Mouse (Mus musculus): Measurements from ENCODE around the gene Lhx5. TPM values are rescaled to one million over a fixed set of nuclear protein-coding genes. Genes with fewer than 3 reads are reported as not detected.
A peak's percentile ranks its signal among the peaks of the same experiment; 100 is the strongest.

Lhx5 gene
- polyA plus RNA-seq, 1 experiment, result not detected

DNA sequence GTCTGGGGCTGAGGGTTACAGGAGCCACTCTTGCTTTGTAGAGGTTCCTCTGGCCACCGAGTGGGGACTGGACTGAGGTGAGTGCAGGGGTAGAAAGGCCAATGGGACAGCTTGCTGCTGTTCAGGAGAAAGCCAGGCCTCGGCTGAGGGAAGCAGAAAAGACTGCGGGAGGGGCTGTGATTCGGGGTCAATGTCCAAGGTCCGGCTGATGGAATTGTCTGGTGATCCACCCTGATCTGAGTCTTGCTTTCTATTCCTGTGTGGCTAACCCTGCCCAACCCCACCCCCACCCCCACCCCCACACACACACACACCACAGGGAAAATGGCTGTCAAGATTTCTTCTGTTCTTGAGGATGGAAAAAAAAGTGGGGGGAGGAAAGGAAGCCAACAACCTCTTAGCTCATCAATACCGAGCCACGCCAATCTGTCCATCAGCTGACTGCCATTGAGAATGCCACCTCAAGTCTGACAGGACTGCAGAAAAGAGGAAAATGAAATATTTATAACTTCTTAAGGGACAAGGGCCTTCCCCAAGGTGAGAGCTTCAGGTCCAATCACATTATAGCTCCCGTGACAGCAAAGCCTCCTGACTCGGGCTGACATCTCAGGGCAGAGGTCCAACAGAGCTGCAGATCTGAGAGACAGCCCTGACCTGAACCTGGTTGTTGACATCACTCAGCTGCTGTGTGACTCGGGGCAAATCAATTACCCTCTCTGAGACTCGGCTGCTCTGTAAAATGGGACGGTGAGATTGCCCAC lies 26.5 kb upstream of the Lhx5 start:
- Histone ChIP-seq H3K36me3 (ENCODE audit: control insufficient read depth, insufficient read depth, low read length) (no peaks in the 10 kb centered on the region), H3K4me3 (ENCODE audit: insufficient read depth, low read depth, low read length) (no peak overlapping the region), H3K4me1 (ENCODE audit: control insufficient read depth, insufficient read depth, low read length) (no peaks in the 10 kb centered on the region), H3K27me3 (replicated peaks; ENCODE audit: control insufficient read depth, insufficient read depth, low read length) (no peaks in the 10 kb centered on the region), H3K27ac (ENCODE audit: insufficient read depth, low read depth, low read length) (no peak overlapping the region)
- DNase-seq, result peak; percentile 77
- WGBS, result 63% methylated on average over 12 of the region's 12 CpGs
- TF ChIP-seq CTCF (conservative IDR thresholded peaks at IDR 0.05; ENCODE audit: insufficient read depth, insufficient read length, low read depth, low read length) (no peak), POLR2A (IDR thresholded peaks at IDR 0.05; ENCODE audit: low read depth, low read length) (no peak)

DNA sequence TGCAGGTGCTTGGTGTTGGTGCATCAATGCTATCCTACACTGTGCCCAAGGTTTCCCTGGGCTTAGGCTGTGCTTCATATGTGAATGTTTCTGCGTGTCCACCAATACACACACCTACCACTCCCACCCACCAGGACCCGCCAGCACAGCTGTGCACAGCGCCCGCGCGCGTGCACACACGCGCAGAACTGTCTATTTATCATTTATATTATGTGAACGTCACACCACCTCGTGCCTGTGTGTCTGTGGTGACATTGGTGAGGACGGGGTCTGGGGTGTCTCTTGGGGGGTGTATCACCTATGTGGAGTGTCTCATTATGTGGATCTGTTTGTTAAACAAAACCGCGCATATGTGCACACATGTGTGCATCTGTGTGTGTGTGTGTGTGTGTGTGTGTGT lies 22.6 kb upstream of the Lhx5 start:
- TF ChIP-seq CTCF (conservative IDR thresholded peaks at IDR 0.05; ENCODE audit: insufficient read depth, insufficient read length, low read depth, low read length) (no peak), POLR2A (IDR thresholded peaks at IDR 0.05; ENCODE audit: low read depth, low read length) (no peak)
- Histone ChIP-seq H3K36me3 (ENCODE audit: control insufficient read depth, insufficient read depth, low read length) (no peaks in the 10 kb centered on the region), H3K27me3 (replicated peaks; ENCODE audit: control insufficient read depth, insufficient read depth, low read length) (no peaks in the 10 kb centered on the region), H3K27ac (ENCODE audit: insufficient read depth, low read depth, low read length) (no peak overlapping the region), H3K4me1 (ENCODE audit: control insufficient read depth, insufficient read depth, low read length) (no peaks in the 10 kb centered on the region), H3K4me3 (ENCODE audit: insufficient read depth, low read depth, low read length) (no peak overlapping the region)
- DNase-seq, result no peak
- WGBS, result 68% methylated on average over 14 of the region's 14 CpGs

DNA sequence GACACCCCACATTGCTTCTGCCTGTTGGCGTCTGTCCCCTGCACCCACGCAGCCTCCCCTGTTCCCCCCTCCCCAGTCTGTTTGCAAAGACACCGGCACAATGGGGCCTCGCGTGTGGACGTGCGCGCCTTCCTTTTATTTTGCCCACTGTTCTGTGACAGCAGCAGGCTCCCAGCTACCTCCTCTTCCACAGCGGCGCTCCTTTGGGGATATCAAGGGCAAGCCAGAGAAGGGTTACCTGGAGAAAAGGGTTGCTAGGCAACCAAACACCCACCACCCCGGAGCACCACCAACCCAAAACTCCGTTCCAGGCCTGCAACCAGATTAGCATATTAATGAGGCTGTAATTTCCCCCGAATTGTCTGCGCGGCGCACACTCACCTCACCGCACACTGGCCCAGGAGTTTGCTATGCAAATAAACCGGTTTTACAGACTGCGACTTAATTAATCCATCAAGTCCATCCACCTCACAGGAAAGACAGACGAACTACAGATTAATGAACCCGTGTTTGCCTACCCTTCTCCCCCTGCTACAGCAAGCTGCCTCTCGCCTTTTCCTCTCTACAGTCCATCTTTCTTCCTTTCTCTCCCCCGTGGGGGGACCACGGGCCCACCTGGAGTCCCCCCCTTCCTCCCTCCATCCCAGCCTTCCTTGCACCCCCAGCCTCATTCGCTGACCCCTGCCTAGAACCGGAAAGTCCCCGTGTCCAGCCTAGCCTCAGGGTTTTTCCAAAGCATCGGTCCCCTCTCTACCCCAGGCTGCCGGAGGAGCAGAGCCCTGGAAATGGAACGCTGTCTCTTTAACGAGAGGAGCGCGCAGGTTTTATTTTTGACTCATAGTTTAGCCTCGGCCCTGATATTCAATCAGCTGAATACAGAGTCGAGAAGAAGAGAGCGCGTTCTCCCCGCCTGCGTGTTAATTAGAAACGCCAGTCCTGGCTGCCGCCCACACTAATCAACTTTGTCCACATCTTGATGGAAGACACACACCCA lies 21.8 kb upstream of the Lhx5 start:
- TF ChIP-seq POLR2A (IDR thresholded peaks at IDR 0.05; ENCODE audit: low read depth, low read length), result no peak
- TF ChIP-seq CTCF (conservative IDR thresholded peaks at IDR 0.05; ENCODE audit: insufficient read depth, insufficient read length, low read depth, low read length), result no peak
- no peak overlapping the region for H3K27ac ChIP-seq (ENCODE audit: insufficient read depth, low read depth, low read length)
- no peak overlapping the region for H3K4me3 ChIP-seq (ENCODE audit: insufficient read depth, low read depth, low read length)
- DNase-seq, result no peak
- 2% methylated on average over 41 of the region's 41 CpGs for WGBS
- H3K36me3 ChIP-seq (ENCODE audit: control insufficient read depth, insufficient read depth, low read length), result no peaks in the 10 kb centered on the region
- no peaks in the 10 kb centered on the region for H3K27me3 ChIP-seq (replicated peaks; ENCODE audit: control insufficient read depth, insufficient read depth, low read length)
- no peaks in the 10 kb centered on the region for H3K4me1 ChIP-seq (ENCODE audit: control insufficient read depth, insufficient read depth, low read length)

DNA sequence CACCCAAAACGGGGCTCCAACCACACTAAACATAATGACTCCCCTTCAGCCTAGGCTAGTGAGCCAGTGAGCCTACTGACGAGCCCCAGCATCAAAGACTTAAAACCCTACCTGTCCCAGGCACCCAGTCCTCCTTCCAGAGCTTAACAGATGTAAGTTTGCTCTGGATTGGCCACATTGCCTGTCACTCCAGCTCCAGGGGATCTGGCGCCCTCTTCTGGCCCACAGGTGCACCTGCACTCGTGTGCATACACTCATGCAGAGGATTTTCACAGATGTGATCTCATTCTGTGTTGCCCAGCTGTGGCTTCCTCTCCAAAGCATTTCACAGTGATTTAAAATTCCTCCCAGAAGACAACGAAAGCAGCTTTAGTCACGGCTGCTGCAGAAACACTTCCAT lies 18.1 kb upstream of the Lhx5 start:
- 83% methylated on average over 6 of the region's 6 CpGs for WGBS
- Histone ChIP-seq H3K4me1 (ENCODE audit: control insufficient read depth, insufficient read depth, low read length) (no peaks in the 10 kb centered on the region), H3K4me3 (ENCODE audit: insufficient read depth, low read depth, low read length) (no peak overlapping the region), H3K27me3 (replicated peaks; ENCODE audit: control insufficient read depth, insufficient read depth, low read length) (no peaks in the 10 kb centered on the region), H3K27ac (ENCODE audit: insufficient read depth, low read depth, low read length) (no peak overlapping the region), H3K36me3 (ENCODE audit: control insufficient read depth, insufficient read depth, low read length) (no peaks in the 10 kb centered on the region)
- no peak for TF ChIP-seq POLR2A (IDR thresholded peaks at IDR 0.05; ENCODE audit: low read depth, low read length)
- TF ChIP-seq CTCF (conservative IDR thresholded peaks at IDR 0.05; ENCODE audit: insufficient read depth, insufficient read length, low read depth, low read length), result no peak
- DNase-seq, result no peak

DNA sequence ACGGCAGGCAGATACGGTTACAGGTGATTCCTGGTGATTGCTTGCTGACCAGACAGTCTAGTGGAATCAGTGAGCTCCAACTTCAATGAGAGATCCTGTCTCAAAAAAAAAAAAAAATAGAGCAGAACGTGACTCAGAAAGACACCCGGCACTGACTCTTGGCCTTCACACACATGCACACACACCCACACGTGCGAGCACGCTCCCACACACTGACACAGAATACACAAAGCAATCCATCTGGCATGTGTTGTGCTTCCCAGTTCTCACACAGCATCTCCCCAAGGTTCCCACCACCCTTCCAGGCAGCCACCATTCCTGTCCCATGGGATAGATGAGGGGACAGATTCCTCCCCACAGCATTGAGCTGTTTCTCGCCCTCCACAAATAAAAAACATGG lies 11.4 kb upstream of the Lhx5 start:
- no peak for TF ChIP-seq CTCF (conservative IDR thresholded peaks at IDR 0.05; ENCODE audit: insufficient read depth, insufficient read length, low read depth, low read length)
- TF ChIP-seq POLR2A (IDR thresholded peaks at IDR 0.05; ENCODE audit: low read depth, low read length), result no peak

DNA sequence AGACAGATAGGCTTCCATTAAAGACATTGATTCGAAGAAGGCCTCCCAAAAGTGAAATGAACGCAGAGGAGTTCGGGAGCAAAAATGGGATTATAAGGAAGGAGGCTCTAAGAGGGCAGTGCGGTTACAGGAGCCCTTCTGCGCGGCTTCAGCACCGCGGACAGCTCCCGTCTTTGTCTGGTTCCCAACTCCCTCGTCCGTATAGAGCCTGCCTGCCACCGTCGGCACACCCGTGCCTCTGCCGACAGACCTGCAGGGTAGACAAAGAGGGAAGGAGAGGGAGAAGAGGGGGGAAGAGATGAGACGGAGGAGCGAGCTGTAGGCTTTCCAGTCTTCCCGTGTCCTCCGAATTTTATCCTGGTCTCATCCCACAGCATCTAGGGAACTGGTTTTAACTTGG lies 7.5 kb upstream of the Lhx5 start:
- Histone ChIP-seq H3K4me3 (ENCODE audit: insufficient read depth, low read depth, low read length) (no peak overlapping the region), H3K36me3 (ENCODE audit: control insufficient read depth, insufficient read depth, low read length) (no peaks in the 10 kb centered on the region), H3K4me1 (ENCODE audit: control insufficient read depth, insufficient read depth, low read length) (no peaks in the 10 kb centered on the region), H3K27ac (ENCODE audit: insufficient read depth, low read depth, low read length) (no peak overlapping the region), H3K27me3 (replicated peaks; ENCODE audit: control insufficient read depth, insufficient read depth, low read length) (peaks cover 3% of the 10 kb centered on the region; the same call in 1 of the 2 replicates)
- peak; percentile 60 for DNase-seq
- TF ChIP-seq CTCF (conservative IDR thresholded peaks at IDR 0.05; ENCODE audit: insufficient read depth, insufficient read length, low read depth, low read length) (no peak), POLR2A (IDR thresholded peaks at IDR 0.05; ENCODE audit: low read depth, low read length) (no peak)
- 1% methylated on average over 19 of the region's 19 CpGs for WGBS

More for the DNA sequence above, 11.4 kb upstream of the Lhx5 start:
- Histone ChIP-seq H3K36me3 (ENCODE audit: control insufficient read depth, insufficient read depth, low read length) (no peaks in the 10 kb centered on the region), H3K27ac (ENCODE audit: insufficient read depth, low read depth, low read length) (no peak overlapping the region), H3K4me1 (ENCODE audit: control insufficient read depth, insufficient read depth, low read length) (no peaks in the 10 kb centered on the region), H3K4me3 (ENCODE audit: insufficient read depth, low read depth, low read length) (no peak overlapping the region), H3K27me3 (replicated peaks; ENCODE audit: control insufficient read depth, insufficient read depth, low read length) (peaks cover 3% of the 10 kb centered on the region; the same call in 1 of the 2 replicates)
- DNase-seq, result no peak
- 77% methylated on average over 8 of the region's 8 CpGs for WGBS

DNA sequence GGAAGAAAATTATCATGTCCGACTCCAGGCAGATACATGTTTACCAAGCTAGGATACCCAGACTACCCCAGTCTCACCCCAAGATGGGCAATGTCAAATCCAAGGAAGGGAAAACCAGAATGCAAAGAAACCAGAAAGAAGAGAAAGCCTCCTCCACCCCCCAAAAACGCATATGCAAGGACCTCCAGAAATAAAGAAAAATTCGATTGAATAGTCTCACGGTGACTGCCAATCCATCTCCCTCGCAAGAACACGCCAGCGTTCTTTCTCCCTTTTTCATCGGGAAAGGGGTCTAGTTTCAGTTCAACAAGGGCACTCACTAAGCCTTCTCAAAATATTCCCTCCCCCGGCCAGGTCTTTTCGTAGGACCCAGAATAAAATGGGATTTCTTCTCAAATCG lies 6.8 kb upstream of the Lhx5 start:
- no peaks in the 10 kb centered on the region for H3K36me3 ChIP-seq (ENCODE audit: control insufficient read depth, insufficient read depth, low read length)
- DNase-seq, result no peak
- peaks cover 3% of the 10 kb centered on the region; the same call in 1 of the 2 replicates for H3K27me3 ChIP-seq (replicated peaks; ENCODE audit: control insufficient read depth, insufficient read depth, low read length)
- WGBS, result 1% methylated on average over 11 of the region's 11 CpGs
- no peak overlapping the region for H3K27ac ChIP-seq (ENCODE audit: insufficient read depth, low read depth, low read length)
- no peaks in the 10 kb centered on the region for H3K4me1 ChIP-seq (ENCODE audit: control insufficient read depth, insufficient read depth, low read length)
- H3K4me3 ChIP-seq (ENCODE audit: insufficient read depth, low read depth, low read length), result no peak overlapping the region
- no peak for TF ChIP-seq CTCF (conservative IDR thresholded peaks at IDR 0.05; ENCODE audit: insufficient read depth, insufficient read length, low read depth, low read length)
- TF ChIP-seq POLR2A (IDR thresholded peaks at IDR 0.05; ENCODE audit: low read depth, low read length), result no peak
